Mouse (Mus musculus): ENCODE measurements around the gene Ccdc173.

DNA sequence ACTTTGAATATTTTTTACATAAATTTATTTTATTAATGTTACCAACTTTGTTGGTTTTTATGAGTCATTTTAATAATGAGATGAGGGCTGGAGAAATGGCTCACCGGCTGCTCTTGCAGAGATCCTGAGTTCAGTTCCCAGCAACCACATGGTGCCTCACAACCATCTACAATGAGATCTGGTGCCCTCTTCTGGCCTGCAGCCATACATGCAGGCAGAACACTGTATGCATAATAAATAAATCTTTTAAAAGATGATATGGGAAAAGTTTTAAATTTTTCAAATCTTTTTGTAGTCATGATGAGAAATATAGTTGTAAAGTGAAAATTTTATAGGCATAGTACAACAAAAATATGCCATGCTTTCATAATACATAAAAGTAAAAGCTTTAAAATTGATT, 44.3 kb downstream of the Ccdc173 start:
- no peak for TF ChIP-seq POLR2A (IDR thresholded peaks at IDR 0.05; ENCODE audit: control insufficient read depth, low read depth, low read length)
- no peak for TF ChIP-seq CTCF (IDR thresholded peaks at IDR 0.05; ENCODE audit: control insufficient read depth, insufficient read depth, insufficient replicate concordance, low read depth, low read length)
